Mouse (Mus musculus): Measurements from ENCODE around the gene Cd3g. TPM values are rescaled to one million over a fixed set of nuclear protein-coding genes. Genes with fewer than 3 reads are reported as not detected.

The Cd3g gene
- polyA plus RNA-seq, 1 experiment from 2014 or later, result 0.76 TPM

DNA sequence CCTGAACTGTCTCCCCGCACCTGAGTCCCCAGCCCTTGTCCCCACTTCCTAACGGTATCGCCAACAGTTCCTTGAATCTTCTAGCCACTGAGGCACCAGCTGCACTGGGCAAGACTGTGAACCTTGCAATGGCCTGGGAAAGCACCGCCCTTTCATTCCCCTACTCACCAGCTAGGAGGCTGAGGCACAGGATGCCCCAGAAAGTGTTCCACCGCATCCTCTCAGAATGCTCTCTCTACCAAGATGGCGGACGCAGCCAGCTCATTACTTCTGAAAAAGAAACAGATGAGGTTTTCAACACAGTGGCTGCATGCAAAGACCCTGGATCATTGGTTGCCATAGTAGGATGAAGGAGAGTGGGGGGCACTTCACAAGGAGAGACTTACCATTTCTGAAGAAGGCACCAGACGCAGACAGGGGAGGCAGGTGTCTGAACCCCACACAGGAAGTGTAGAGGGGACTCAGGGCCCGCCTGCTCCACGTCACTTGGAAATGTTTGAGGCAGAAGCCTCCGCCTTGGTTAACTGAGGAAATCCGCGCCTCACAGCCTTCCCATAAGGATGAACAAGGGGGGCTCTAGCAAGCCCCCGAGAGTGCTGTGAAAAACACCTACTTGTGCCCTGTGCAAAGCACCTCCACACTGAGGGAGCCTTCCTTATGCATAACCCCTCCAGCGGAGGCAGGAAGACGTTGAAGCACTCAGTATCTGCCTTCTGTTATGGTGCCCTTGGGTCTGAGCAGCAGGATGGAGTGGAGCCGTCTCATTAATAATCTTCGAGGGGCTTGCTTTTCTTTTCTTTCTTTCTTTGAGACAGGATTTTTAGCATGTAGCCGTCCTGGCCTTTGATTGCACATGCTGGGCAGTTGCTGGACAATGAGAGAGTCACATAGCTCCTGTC is 29.2 kb upstream of the Cd3g start, which contains the start of gene Cd3e:
Gene Cd3e (minus strand): TSS at position 448 of the 899 bp plus-strand sequence.
- H3K4me1 ChIP-seq (ENCODE audit: control insufficient read depth, insufficient read depth, low read length), result no peaks in the 10 kb centered on the region
- no peak within 1 kb of the TSS for H3K4me3 ChIP-seq (replicated peaks; ENCODE audit: low read length)
- 84% methylated on average over 19 of the region's 19 CpGs for WGBS
- no peaks in the 10 kb centered on the region for H3K9me3 ChIP-seq (replicated peaks; ENCODE audit: control insufficient read depth, low read length)
- no peak within 1 kb of the TSS for H3K9ac ChIP-seq (ENCODE audit: low read length)
- H3K4me2 ChIP-seq (ENCODE audit: low read depth, low read length), result no peak within 1 kb of the TSS
- H3K27ac ChIP-seq (ENCODE audit: low read length), result no peak within 1 kb of the TSS
- H3K36me3 ChIP-seq (ENCODE audit: control insufficient read depth, insufficient read depth, low read length), result no peaks in the 10 kb centered on the region
- ATAC-seq (ENCODE audit: insufficient read depth, low FRiP score), result no peak
- no peaks in the 10 kb centered on the region for H3K27me3 ChIP-seq (ENCODE audit: control insufficient read depth, insufficient read depth, low read length)

DNA sequence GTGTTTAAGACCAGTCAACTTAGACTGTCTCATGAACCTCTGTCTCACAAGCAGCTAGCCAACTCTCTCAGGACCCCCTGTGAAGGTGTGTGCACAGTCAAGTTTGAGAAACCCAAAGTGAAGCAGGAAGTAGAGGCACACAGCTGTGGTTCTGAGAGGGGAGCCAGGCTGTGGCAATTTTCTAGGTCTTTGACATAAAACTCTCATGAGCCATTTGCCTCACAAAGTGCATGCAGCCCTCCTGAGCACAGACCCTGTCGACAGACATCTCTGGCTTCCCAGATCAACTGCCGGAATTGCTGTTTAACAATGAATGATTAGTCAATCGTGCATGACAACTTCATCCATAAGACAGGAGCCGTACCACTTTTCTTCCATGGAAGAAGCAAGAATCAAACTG is 28.1 kb upstream of the Cd3g start:
- H3K4me2 ChIP-seq (ENCODE audit: low read depth, low read length), result no peak overlapping the region
- no peak for ATAC-seq (ENCODE audit: insufficient read depth, low FRiP score)
- H3K9me3 ChIP-seq (replicated peaks; ENCODE audit: control insufficient read depth, low read length), result no peaks in the 10 kb centered on the region
- no peak overlapping the region for H3K9ac ChIP-seq (ENCODE audit: low read length)
- no peak overlapping the region for H3K4me3 ChIP-seq (replicated peaks; ENCODE audit: low read length)
- no peak overlapping the region for H3K27ac ChIP-seq (ENCODE audit: low read length)
- no peaks in the 10 kb centered on the region for H3K27me3 ChIP-seq (ENCODE audit: control insufficient read depth, insufficient read depth, low read length)
- WGBS, result 75% methylated on average over 4 of the region's 4 CpGs
- H3K36me3 ChIP-seq (ENCODE audit: control insufficient read depth, insufficient read depth, low read length), result no peaks in the 10 kb centered on the region
- no peaks in the 10 kb centered on the region for H3K4me1 ChIP-seq (ENCODE audit: control insufficient read depth, insufficient read depth, low read length)

DNA sequence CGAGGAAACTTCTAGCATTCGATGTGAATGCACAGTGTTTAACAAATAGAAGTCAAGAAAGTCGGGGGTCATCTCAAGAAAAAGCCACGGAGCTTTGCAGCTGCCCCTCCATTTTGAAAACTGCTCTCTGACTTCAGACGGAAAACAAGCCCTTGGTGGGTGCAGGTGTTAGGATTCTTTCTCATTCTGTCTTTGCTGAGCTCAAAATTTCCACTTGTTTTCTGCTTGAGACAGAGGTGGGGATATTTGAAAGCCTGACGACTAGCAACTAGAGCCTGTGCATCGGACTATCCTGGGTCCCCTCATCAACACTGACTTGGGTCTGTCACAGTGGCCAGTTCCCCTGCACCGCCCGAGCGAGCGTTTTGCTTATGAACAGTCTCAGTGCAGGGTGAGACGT is 27.2 kb upstream of the Cd3g start:
- no peak for ATAC-seq (ENCODE audit: insufficient read depth, low FRiP score)
- Histone ChIP-seq H3K9me3 (replicated peaks; ENCODE audit: control insufficient read depth, low read length) (no peaks in the 10 kb centered on the region), H3K27me3 (ENCODE audit: control insufficient read depth, insufficient read depth, low read length) (no peaks in the 10 kb centered on the region), H3K9ac (ENCODE audit: low read length) (no peak overlapping the region), H3K27ac (ENCODE audit: low read length) (no peak overlapping the region), H3K36me3 (ENCODE audit: control insufficient read depth, insufficient read depth, low read length) (no peaks in the 10 kb centered on the region), H3K4me3 (replicated peaks; ENCODE audit: low read length) (no peak overlapping the region), H3K4me2 (ENCODE audit: low read depth, low read length) (no peak overlapping the region), H3K4me1 (ENCODE audit: control insufficient read depth, insufficient read depth, low read length) (no peaks in the 10 kb centered on the region)
- 56% methylated on average over 12 of the region's 12 CpGs for WGBS

DNA sequence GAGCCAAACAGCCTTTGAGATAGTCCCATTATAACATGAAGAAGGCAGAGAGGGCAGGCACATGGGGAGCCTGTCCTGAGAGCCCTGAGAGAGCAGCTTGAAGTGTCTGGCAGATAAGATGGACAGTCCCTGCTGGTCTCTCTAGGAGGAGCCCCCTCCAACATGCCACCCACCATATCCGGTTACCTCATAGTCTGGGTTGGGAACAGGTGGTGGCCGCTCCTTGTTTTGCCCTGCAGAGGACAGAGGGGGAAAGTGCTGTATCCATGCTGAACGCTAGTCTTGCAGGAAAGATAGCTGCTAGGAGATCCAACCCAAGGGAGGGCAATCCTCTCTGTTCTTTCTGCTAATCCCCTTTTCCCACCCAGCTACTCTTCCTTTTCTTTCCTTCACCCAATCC is 20.0 kb upstream of the Cd3g start:
- ATAC-seq (ENCODE audit: insufficient read depth, low FRiP score), result no peak
- Histone ChIP-seq H3K36me3 (ENCODE audit: control insufficient read depth, insufficient read depth, low read length) (no peaks in the 10 kb centered on the region), H3K4me1 (ENCODE audit: control insufficient read depth, insufficient read depth, low read length) (no peaks in the 10 kb centered on the region), H3K27me3 (ENCODE audit: control insufficient read depth, insufficient read depth, low read length) (no peaks in the 10 kb centered on the region), H3K9ac (ENCODE audit: low read length) (no peak overlapping the region), H3K4me3 (replicated peaks; ENCODE audit: low read length) (no peak overlapping the region), H3K27ac (ENCODE audit: low read length) (no peak overlapping the region), H3K9me3 (replicated peaks; ENCODE audit: control insufficient read depth, low read length) (no peaks in the 10 kb centered on the region), H3K4me2 (ENCODE audit: low read depth, low read length) (no peak overlapping the region)
- WGBS, result 66% methylated on average over 3 of the region's 3 CpGs

DNA sequence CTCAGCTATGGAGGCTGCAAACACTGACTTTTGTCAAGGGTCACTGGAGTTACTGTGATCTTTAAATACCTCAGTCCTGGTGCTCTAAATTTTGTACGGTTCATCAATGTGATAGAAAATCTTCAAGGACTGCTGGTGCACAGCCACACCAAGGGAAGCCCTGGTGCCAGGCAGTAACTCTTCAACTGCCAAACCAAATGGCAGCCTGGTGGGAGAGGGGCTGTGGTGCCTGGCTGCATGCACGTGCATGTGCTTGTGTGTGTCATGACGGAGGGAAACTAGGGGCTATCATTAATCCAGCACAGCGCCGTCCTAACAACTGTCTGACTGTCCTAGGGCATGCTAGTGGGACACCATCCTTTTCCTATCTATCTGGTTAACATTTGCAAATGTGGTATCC is 19.5 kb upstream of the Cd3g start:
- Histone ChIP-seq H3K4me1 (ENCODE audit: control insufficient read depth, insufficient read depth, low read length) (no peaks in the 10 kb centered on the region), H3K4me2 (ENCODE audit: low read depth, low read length) (no peak overlapping the region), H3K4me3 (replicated peaks; ENCODE audit: low read length) (no peak overlapping the region), H3K9me3 (replicated peaks; ENCODE audit: control insufficient read depth, low read length) (no peaks in the 10 kb centered on the region), H3K27me3 (ENCODE audit: control insufficient read depth, insufficient read depth, low read length) (no peaks in the 10 kb centered on the region), H3K36me3 (ENCODE audit: control insufficient read depth, insufficient read depth, low read length) (no peaks in the 10 kb centered on the region), H3K27ac (ENCODE audit: low read length) (no peak overlapping the region), H3K9ac (ENCODE audit: low read length) (no peak overlapping the region)
- ATAC-seq (ENCODE audit: insufficient read depth, low FRiP score), result no peak
- 69% methylated on average over 5 of the region's 5 CpGs for WGBS

DNA sequence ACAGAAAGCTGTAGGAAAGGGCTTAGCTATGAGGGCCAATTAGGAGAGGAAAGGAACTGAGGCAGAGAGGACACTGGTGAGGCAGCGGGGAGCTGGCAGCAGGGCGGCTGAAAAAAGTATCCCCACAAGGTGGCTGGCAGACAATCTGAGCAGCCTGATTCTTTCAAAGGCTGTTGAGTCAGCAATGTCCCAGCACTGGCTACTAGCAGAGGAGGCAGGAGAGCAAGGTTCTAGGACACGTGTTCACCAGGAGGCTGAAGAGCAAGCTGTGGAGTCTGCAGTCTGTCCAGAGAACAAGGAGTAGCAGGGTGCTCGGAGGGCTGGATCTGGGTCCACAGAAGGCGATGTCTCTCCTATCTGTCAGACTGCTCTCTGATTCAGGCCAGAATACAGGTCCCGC is 18.9 kb upstream of the Cd3g start:
- Histone ChIP-seq H3K36me3 (ENCODE audit: control insufficient read depth, insufficient read depth, low read length) (no peaks in the 10 kb centered on the region), H3K9me3 (replicated peaks; ENCODE audit: control insufficient read depth, low read length) (no peaks in the 10 kb centered on the region), H3K9ac (ENCODE audit: low read length) (no peak overlapping the region), H3K27me3 (ENCODE audit: control insufficient read depth, insufficient read depth, low read length) (no peaks in the 10 kb centered on the region), H3K4me1 (ENCODE audit: control insufficient read depth, insufficient read depth, low read length) (no peaks in the 10 kb centered on the region), H3K4me2 (ENCODE audit: low read depth, low read length) (no peak overlapping the region), H3K4me3 (replicated peaks; ENCODE audit: low read length) (no peak overlapping the region), H3K27ac (ENCODE audit: low read length) (no peak overlapping the region)
- WGBS, result 56% methylated on average over 6 of the region's 6 CpGs
- ATAC-seq (ENCODE audit: insufficient read depth, low FRiP score), result no peak

DNA sequence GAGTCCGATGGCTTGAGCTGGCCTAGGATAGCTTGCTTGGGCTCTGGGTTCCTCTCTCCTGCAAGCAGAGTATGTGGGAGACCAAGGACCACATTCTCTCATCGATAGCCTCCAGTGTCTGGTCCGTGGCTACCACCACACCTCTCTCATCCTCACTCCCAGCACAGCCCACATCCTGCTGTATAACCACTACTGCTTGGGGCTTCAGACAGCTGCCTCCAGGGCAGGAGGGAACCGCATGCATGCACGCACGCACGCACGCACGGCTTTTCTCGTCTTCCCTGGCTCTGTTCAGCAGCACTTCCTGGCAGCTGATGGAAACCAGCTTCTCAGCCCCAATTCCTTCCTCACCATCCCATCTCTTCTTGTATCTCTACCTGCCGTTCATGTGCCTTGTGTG is 17.9 kb upstream of the Cd3g start:
- no peak overlapping the region for H3K4me2 ChIP-seq (ENCODE audit: low read depth, low read length)
- H3K27ac ChIP-seq (ENCODE audit: low read length), result no peak overlapping the region
- 65% methylated on average over 11 of the region's 11 CpGs for WGBS
- no peak overlapping the region for H3K9ac ChIP-seq (ENCODE audit: low read length)
- H3K9me3 ChIP-seq (replicated peaks; ENCODE audit: control insufficient read depth, low read length), result no peaks in the 10 kb centered on the region
- H3K27me3 ChIP-seq (ENCODE audit: control insufficient read depth, insufficient read depth, low read length), result no peaks in the 10 kb centered on the region
- H3K4me1 ChIP-seq (ENCODE audit: control insufficient read depth, insufficient read depth, low read length), result no peaks in the 10 kb centered on the region
- no peak overlapping the region for H3K4me3 ChIP-seq (replicated peaks; ENCODE audit: low read length)
- no peaks in the 10 kb centered on the region for H3K36me3 ChIP-seq (ENCODE audit: control insufficient read depth, insufficient read depth, low read length)
- no peak for ATAC-seq (ENCODE audit: insufficient read depth, low FRiP score)

DNA sequence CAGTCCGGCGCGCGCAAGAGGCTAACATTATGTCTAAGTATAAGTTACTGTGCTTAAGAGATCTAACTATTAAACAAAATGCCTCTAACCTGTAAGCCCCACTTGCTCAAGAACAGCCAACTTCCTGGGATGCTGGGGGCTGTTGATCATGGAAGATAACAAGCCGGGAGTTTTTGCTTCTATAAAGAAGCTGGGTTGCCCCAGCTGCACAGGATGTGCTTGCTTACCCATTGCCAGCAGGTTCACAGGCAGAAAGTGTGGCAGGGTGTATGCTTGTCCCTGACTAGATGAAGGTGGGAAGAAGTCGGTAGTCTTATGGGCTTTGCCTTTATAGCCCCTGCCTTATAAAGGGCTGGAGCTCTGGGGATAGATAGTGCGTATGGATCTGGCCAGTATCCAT is 16.4 kb upstream of the Cd3g start:
- 94% methylated on average over 7 of the region's 7 CpGs for WGBS
- no peak overlapping the region for H3K4me2 ChIP-seq (ENCODE audit: low read depth, low read length)
- no peaks in the 10 kb centered on the region for H3K4me1 ChIP-seq (ENCODE audit: control insufficient read depth, insufficient read depth, low read length)
- H3K4me3 ChIP-seq (replicated peaks; ENCODE audit: low read length), result no peak overlapping the region
- no peaks in the 10 kb centered on the region for H3K36me3 ChIP-seq (ENCODE audit: control insufficient read depth, insufficient read depth, low read length)
- no peaks in the 10 kb centered on the region for H3K9me3 ChIP-seq (replicated peaks; ENCODE audit: control insufficient read depth, low read length)
- H3K27me3 ChIP-seq (ENCODE audit: control insufficient read depth, insufficient read depth, low read length), result no peaks in the 10 kb centered on the region
- ATAC-seq (ENCODE audit: insufficient read depth, low FRiP score), result no peak
- no peak overlapping the region for H3K27ac ChIP-seq (ENCODE audit: low read length)
- no peak overlapping the region for H3K9ac ChIP-seq (ENCODE audit: low read length)

DNA sequence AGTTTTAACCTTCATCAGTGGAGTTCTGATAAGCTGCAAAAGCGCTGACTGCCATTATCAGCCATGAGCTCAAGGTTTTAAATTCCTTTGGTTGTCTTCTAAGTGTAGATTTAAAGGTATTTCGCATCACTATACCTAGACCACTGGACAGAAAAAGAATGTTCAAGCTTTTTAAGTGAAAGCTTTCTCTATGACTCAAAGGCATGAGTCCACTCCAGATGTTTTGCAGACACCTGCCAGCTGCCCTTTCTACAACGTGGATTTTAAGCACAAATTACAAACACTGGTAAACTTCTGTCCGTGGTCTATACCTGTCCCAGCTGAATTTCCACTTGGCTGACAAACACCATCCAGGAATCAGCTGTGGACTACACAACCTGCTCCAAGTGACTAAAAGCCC is 14.7 kb upstream of the Cd3g start:
- H3K4me2 ChIP-seq (ENCODE audit: low read depth, low read length), result no peak overlapping the region
- no peak overlapping the region for H3K4me3 ChIP-seq (replicated peaks; ENCODE audit: low read length)
- WGBS, result 67% methylated on average over 4 of the region's 4 CpGs
- no peaks in the 10 kb centered on the region for H3K36me3 ChIP-seq (ENCODE audit: control insufficient read depth, insufficient read depth, low read length)
- H3K27me3 ChIP-seq (ENCODE audit: control insufficient read depth, insufficient read depth, low read length), result no peaks in the 10 kb centered on the region
- H3K9me3 ChIP-seq (replicated peaks; ENCODE audit: control insufficient read depth, low read length), result no peaks in the 10 kb centered on the region
- no peak overlapping the region for H3K27ac ChIP-seq (ENCODE audit: low read length)
- no peak overlapping the region for H3K9ac ChIP-seq (ENCODE audit: low read length)
- no peak for ATAC-seq (ENCODE audit: insufficient read depth, low FRiP score)
- no peaks in the 10 kb centered on the region for H3K4me1 ChIP-seq (ENCODE audit: control insufficient read depth, insufficient read depth, low read length)
